Mouse (Mus musculus): ENCODE data around the gene Fam19a1.

GRCm38 (mm10) chr6:96114151-96114550 is 1.2 kb downstream of the Fam19a1 start:
- TF ChIP-seq CTCF (IDR thresholded peaks at IDR 0.05; ENCODE audit: borderline replicate concordance, insufficient read depth, low read length) (no peak), POLR2A (IDR thresholded peaks at IDR 0.05; ENCODE audit: low read depth, low read length) (no peak)

Data from embryonic fibroblast, embryonic 13.5 days (primary cell).